Mouse (Mus musculus) kidney, postnatal 0 days (tissue): ENCODE data around the gene Anapc2. TPM values are rescaled to one million over a fixed set of nuclear protein-coding genes. Genes with fewer than 3 reads are reported as not detected.

Experiments
- ATAC-seq: fragments of 200-750 bp; cut with Nextera tagmentation; replicated peaks from 2 replicates; pipeline ENCODE4 v1.8.0; 2017; ENCODE audit warnings: low read depth, moderate number of reproducible peaks, moderate TSS enrichment, moderate library complexity; ENCODE audit not compliant: low FRiP score
- DNase-seq: peaks from one replicate; pipeline ENCODE4 v3.0.0-alpha.2; 2016; ENCODE audit warnings: low spot score
- H3K27ac ChIP-seq: fragments of 300-500 bp; sonication (generic); 2 replicates; pipeline ENCODE4 v1.5.1; 2014; ENCODE audit warnings: mild to moderate bottlenecking
- H3K27me3 ChIP-seq: fragments of 300-500 bp; sonication (generic); 2 replicates; pipeline ENCODE4 v1.6.1; 2014; ENCODE audit warnings: low read length, mixed read lengths; ENCODE audit not compliant: insufficient read depth
- H3K36me3 ChIP-seq: fragments of 300-500 bp; sonication (generic); 2 replicates; pipeline ENCODE4 v1.6.1; 2014; ENCODE audit warnings: low read length, mixed read lengths; ENCODE audit not compliant: insufficient read depth
- H3K4me1 ChIP-seq: fragments of 300-500 bp; sonication (generic); replicated peaks from 2 replicates; pipeline ENCODE4 v1.6.1; 2014; ENCODE audit warnings: antibody characterized with exemption, low read length, mixed read lengths; ENCODE audit not compliant: insufficient read depth
- H3K4me2 ChIP-seq: fragments of 300-500 bp; sonication (generic); 2 replicates; pipeline ENCODE4 v1.6.1; 2014; ENCODE audit warnings: mild to moderate bottlenecking, low read length, moderate library complexity, mixed read lengths
- H3K4me3 ChIP-seq: fragments of 300-500 bp; sonication (generic); replicated peaks from 2 replicates; pipeline ENCODE4 v1.5.1; 2014; ENCODE audit warnings: low read depth, low read length
- H3K9ac ChIP-seq: fragments of 300-500 bp; sonication (generic); 2 replicates; pipeline ENCODE4 v1.6.1; 2014; ENCODE audit warnings: low read depth, low read length
- H3K9me3 ChIP-seq: fragments of 300-500 bp; sonication (generic); replicated peaks from 2 replicates; pipeline ENCODE4 v1.6.1; 2016; ENCODE audit warnings: low read length, inconsistent platforms, mixed read lengths
- CTCF ChIP-seq: IDR thresholded peaks from 2 replicates; pipeline ENCODE4 v1.5.1; 2016; ENCODE audit warnings: antibody characterized with exemption, low read depth, mild to moderate bottlenecking, moderate library complexity
- WGBS: fragments of 180-500 bp; shearing (Covaris S2); extraction: QIAGEN DNeasy Blood & Tissue Kit; methylation state at CpG from one replicate; pipeline ENCODE4 v1.1.7; 2014; 5-methylcytosine and 5-hydroxymethylcytosine counted together
- polyA plus RNA-seq: library from polyadenylated mRNA; unstranded; fragments of >200 nt; fragmentation: Nextera tagmentation; extraction: Ambion mirVana; gene quantifications from 2 replicates; pipeline ENCODE4 v1.2.1, GENCODE M21; 2015

Anapc2 gene
- polyA plus RNA-seq, 1 experiment from 2014 or later, result 79.4 TPM

GRCm38 (mm10) chr2:25233421-25233820 is 38.9 kb upstream of the Anapc2 start:
- WGBS, result 67% methylated on average over 4 of the region's 4 CpGs
- TF ChIP-seq CTCF, result no peak
- Histone ChIP-seq H3K9me3 (no peaks in the 10 kb centered on the region), H3K27me3 (no peaks in the 10 kb centered on the region), H3K4me3 (no peak overlapping the region), H3K27ac (no peak overlapping the region), H3K4me2 (no peak overlapping the region), H3K36me3 (no peaks in the 10 kb centered on the region), H3K4me1 (0 out of 2 replicates have a peak, but pooled peaks cover 5% of the 10 kb centered on the region), H3K9ac (no peak overlapping the region)
- no peak for DNase-seq
- no peak for ATAC-seq

- Histone ChIP-seq H3K36me3 (no peaks in the 10 kb centered on the region), H3K27me3 (no peaks in the 10 kb centered on the region), H3K4me1 (0 out of 2 replicates have a peak, but pooled peaks cover 1% of the 10 kb centered on the region), H3K9ac (no peak within 1 kb of the TSS), H3K27ac (peak within 1 kb of the TSS; percentile 25; the same call in 1 of the 2 replicates), H3K4me2 (no peak within 1 kb of the TSS), H3K9me3 (no peaks in the 10 kb centered on the region), H3K4me3 (no peak within 1 kb of the TSS)
- DNase-seq (no peak), ATAC-seq (no peak; the same call in 1 of the 2 replicates)
- TF ChIP-seq CTCF, result no peak
- 76% methylated on average over 3 of the region's 3 CpGs for WGBS
These were observed 38.2 kb upstream of the Anapc2 start, which contains the start of gene Slc34a3 for GRCm38 (mm10) chr2:25234050-25234449. Slc34a3 (minus strand) TSS chr2:25234364.

- peak; percentile 67 for ATAC-seq
- Histone ChIP-seq H3K27ac (peak overlapping the region; percentile 25; the same call in 1 of the 2 replicates), H3K4me2 (no peak overlapping the region), H3K9ac (no peak overlapping the region), H3K27me3 (no peaks in the 10 kb centered on the region), H3K4me1 (no peaks in the 10 kb centered on the region), H3K9me3 (no peaks in the 10 kb centered on the region), H3K4me3 (no peak overlapping the region), H3K36me3 (no peaks in the 10 kb centered on the region)
- peak; percentile 11 for DNase-seq
- TF ChIP-seq CTCF, result no peak
- WGBS, result 71% methylated on average over 5 of the region's 5 CpGs
These were observed 37.6 kb upstream of the Anapc2 start for GRCm38 (mm10) chr2:25234551-25235220.

GRCm38 (mm10) chr2:25236614-25237013 is 35.7 kb upstream of the Anapc2 start, which contains the start of gene Rnf224:
Rnf224 (minus strand) TSS chr2:25236787.
- peak; percentile 25 for DNase-seq

GRCm38 (mm10) chr2:25237522-25237921 is 34.8 kb upstream of the Anapc2 start:
- DNase-seq (peak; percentile 7), ATAC-seq (no peak)
- Histone ChIP-seq H3K9me3 (no peaks in the 10 kb centered on the region), H3K36me3 (no peaks in the 10 kb centered on the region), H3K4me1 (peaks cover 15% of the 10 kb centered on the region), H3K4me2 (no peak overlapping the region), H3K27me3 (no peaks in the 10 kb centered on the region), H3K27ac (peak overlapping the region; percentile 47), H3K9ac (no peak overlapping the region), H3K4me3 (no peak overlapping the region)
- no peak for TF ChIP-seq CTCF
- WGBS, result 53% methylated on average over 4 of the region's 4 CpGs

More at GRCm38 (mm10) chr2:25236614-25237013, 35.7 kb upstream of the Anapc2 start, which contains the start of gene Rnf224:
- Histone ChIP-seq H3K27me3 (no peaks in the 10 kb centered on the region), H3K27ac (peak within 1 kb of the TSS; percentile 47; the same call in 1 of the 2 replicates), H3K4me2 (no peak within 1 kb of the TSS), H3K36me3 (no peaks in the 10 kb centered on the region), H3K4me1 (peaks cover 13% of the 10 kb centered on the region), H3K9ac (no peak within 1 kb of the TSS), H3K4me3 (no peak within 1 kb of the TSS), H3K9me3 (no peaks in the 10 kb centered on the region)
- no peak for TF ChIP-seq CTCF
- no peak for ATAC-seq
- WGBS, result 35% methylated on average over 8 of the region's 8 CpGs

- Histone ChIP-seq H3K4me2 (no peak overlapping the region), H3K27ac (peak overlapping the region; percentile 47; the same call in 1 of the 2 replicates), H3K4me3 (no peak overlapping the region), H3K9me3 (no peaks in the 10 kb centered on the region), H3K27me3 (no peaks in the 10 kb centered on the region), H3K4me1 (peaks cover 20% of the 10 kb centered on the region), H3K9ac (no peak overlapping the region), H3K36me3 (no peaks in the 10 kb centered on the region)
- TF ChIP-seq CTCF, result no peak
- ATAC-seq, result no peak
- no peak for DNase-seq
These were observed 34.2 kb upstream of the Anapc2 start for GRCm38 (mm10) chr2:25238106-25238505.
